Mouse (Mus musculus) embryo, embryonic 11 days (tissue): ENCODE data around the gene Calhm3.
"Not testable (repeated sequence)": the region's sequence is repeated elsewhere in the genome, so short reads cannot be mapped to it uniquely, and the experiment has no call there.

Source experiments
- DNase-seq: peaks from one replicate; pipeline ENCODE4 v3.0.0-alpha.2; 2015

Gene Calhm3

DNA sequence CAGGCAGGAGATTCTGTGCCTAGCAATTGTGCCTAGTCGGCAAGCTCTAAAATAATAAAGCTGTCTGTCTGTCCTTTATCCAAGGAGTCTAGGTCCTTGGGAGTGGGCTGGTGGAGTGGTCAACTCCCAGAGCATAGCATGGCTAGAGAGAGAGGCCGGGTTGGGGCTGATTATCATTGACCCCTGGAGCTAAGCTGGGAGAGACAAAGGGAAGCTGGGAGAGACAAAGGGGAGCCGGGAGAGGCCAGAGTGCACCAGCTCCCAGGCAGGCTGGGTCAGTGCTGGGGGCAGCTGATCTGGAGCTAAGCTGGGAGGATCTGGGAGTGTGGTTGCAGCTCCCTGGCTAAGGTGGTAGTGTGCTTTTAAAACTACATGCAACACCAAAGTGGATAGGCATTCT lies 9.2 kb upstream of the Calhm3 start:
- DNase-seq: no peak

DNA sequence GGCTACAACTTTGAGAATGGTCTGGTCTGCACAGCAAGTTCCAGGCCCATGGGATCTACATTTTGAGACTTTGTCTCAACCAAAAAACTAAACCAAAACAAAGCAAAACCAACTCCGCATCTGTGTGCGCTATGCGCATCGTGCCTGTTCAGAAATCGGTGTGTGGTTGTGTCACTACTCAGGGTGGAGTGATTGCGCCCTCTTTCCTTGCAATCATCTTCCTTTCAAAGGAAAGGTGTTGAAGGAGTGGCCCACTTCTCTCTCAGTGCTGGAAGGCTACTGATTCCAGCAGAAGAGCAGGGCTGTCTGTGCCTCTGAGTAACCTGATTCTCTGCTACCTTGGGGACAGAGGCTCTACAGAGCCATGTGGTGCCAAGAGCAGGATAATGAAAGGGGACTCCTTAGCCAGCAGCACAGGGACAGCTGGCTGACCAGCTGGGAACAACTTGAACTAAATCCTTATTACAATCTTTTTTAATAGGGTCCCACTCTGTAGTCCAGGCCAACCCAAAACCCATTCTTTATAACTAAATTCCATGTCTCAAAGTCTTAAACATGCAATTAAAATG lies 5.7 kb upstream of the Calhm3 start:
- no peak for DNase-seq

GRCm38 (mm10) chr19:47161669-47162068 lies 4.1 kb upstream of the Calhm3 start:
- DNase-seq: no peak

GRCm38 (mm10) chr19:47153767-47154166 lies 3.8 kb downstream of the Calhm3 start:
- no peak for DNase-seq

DNA sequence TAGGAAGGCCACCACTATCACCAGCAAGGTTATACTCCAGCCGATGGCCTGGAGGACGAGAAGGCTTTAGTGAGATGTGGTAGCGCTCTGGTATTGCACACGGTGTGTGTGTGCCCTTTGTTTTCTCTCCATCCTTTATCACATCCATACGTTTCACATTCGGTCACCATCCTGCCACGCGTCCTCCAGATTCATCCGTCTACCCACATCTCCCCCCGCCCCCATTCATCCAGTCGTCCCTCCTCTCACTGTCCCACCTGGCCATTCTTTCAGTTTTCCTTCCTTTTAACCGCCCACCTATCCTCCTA lies 5.5 kb downstream of the Calhm3 start:
- DNase-seq: no peak

- peak; percentile 40 for DNase-seq
These were observed 6.1 kb downstream of the Calhm3 start for GRCm38 (mm10) chr19:47151332-47152061.

GRCm38 (mm10) chr19:47149854-47150253 lies 7.7 kb downstream of the Calhm3 start:
- DNase-seq: peak; percentile 34

- no peak for DNase-seq
These were observed 9.2 kb downstream of the Calhm3 start for GRCm38 (mm10) chr19:47148267-47148847.

DNA sequence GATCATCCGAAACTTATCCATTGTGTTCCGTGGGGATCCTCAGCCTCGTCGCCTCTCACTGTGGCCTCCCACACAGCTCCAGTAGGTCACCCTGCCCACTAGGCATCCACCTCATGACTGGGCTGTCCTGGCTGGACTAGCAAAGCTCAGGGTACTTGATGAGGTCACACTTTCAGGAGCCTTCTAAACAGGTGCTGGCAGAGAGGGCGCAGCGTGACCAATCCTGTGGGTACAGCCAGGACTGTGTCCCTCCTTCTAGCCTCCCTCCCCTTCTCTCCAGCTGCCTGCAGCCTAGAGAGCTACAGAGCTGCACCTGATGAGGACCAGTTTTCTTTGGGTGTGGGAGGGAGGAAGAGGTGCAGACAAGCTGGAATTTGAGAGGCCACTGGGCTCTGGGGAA lies 13.4 kb downstream of the Calhm3 start, which contains the start of gene Calhm1:
Gene Calhm1, minus strand, starts transcription at position 101 of the 400 bp plus-strand sequence.
- no peak for DNase-seq

DNA sequence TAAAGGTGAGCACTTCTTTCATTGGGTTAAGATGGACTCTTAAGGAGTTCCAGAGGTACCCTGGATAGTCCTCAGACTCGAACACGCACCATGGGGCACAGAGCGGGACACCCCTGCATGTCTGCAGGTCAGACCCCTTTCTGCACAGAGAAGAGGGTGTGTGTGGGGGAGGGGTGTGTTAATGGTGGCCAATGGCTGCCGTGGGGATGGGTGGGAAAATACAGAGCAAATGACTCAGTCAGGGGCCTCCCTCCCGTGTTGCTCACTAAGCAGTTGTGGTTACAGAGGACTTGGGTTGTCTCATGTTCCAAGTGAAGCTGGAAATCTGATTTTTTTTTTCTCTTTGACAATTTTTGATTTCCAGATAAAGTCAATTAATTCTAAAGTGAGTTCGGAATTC lies 15.1 kb downstream of the Calhm3 start:
- DNase-seq: no peak

DNA sequence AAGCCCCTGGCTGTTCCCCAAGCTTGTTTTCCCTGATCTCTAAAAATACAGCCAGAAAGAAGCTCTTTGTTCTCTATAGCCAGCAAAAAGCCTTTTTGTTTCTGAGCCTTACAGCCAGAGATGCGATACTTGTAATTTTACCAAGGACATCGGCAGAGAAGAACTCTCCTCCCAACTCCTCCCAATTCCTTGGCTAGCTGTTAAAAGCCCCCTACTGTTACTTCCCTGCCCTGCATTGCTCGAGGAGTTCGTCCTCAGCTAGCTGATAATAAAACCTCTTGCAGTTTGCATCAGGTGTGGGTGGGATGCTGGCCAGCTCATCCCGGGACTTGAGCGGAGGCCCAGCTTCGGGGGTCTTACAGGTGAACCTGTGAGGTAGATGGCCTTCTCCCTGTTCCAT lies 18.0 kb downstream of the Calhm3 start:
- DNase-seq: not testable (repeated sequence)

GRCm38 (mm10) chr19:47137771-47138421 lies 19.7 kb downstream of the Calhm3 start, which contains the start of gene Calhm2:
TSS of gene Calhm2 (minus strand) at chr19:47138294.
- DNase-seq: peak; percentile 60

- peak; percentile 18 for DNase-seq
These were observed 20.4 kb downstream of the Calhm3 start for GRCm38 (mm10) chr19:47137051-47137581.

- no peak for DNase-seq
These were observed 21.4 kb downstream of the Calhm3 start for GRCm38 (mm10) chr19:47136170-47136569.

- DNase-seq: no peak
These were observed 22.0 kb downstream of the Calhm3 start for GRCm38 (mm10) chr19:47135568-47135967.

DNA sequence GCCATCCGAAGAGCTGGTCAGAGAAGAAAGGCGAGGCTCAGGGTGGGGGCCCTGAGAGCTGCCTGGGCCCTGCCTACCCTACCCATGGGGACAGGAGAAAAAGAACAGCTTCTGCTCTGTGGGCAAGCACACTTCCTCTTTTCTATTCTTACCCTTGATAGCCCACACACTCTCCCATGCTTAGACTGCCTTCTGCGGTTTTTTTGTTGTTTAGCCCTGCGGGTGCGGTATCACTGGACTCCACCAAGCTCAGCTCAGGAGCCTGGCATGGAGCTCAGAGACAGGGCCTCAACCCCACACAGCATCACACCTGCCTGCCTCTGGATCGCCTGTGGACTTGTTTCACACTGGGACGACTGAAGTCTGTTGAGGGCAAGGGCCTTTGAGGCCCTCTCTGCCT lies 24.4 kb downstream of the Calhm3 start:
- no peak for DNase-seq

GRCm38 (mm10) chr19:47130551-47131125 lies 26.9 kb downstream of the Calhm3 start:
- no peak for DNase-seq

DNA sequence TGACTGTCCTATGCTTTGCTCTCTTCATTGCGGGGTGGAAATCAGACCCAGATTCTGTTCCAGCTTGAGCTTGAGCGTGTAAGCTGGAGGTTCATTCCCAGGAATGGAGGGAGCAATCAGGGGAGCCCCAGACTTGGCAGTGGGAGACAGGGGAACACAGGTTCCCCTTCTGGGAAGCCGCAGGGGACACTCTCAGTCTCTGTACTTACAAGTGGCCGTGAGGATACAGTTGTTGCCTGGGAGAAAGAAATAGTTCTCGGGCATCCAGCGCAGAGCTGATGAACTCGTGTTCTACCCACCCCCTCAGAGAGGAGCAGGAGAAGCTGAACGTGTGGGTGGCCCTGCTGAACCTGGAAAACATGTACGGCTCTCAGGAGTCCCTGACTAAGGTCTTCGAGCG lies 28.7 kb downstream of the Calhm3 start:
- DNase-seq: no peak

GRCm38 (mm10) chr19:47128164-47128563 lies 29.4 kb downstream of the Calhm3 start:
- no peak for DNase-seq

- DNase-seq: peak; percentile 50
These were observed 34.8 kb downstream of the Calhm3 start for GRCm38 (mm10) chr19:47122802-47123201.

DNA sequence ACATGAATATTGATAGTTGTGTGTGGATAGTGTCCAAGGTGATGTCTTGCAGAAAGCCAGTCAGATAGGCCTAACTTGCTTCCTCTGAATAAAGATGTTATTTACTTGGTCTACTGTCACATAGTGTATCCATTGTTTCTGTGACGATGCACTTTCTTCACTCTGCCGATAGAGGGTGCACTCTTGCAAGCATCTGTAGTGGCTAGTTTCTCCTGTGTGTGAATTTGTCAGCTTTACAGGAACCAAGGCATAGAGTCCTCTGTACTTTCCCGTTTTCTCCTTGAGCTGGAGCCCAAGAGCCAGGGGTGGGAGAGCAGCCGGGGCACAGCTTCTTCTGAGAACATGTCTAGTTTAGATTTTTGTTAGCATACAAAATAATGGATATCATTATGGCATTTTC lies 36.5 kb downstream of the Calhm3 start:
- DNase-seq: peak; percentile 62

DNA sequence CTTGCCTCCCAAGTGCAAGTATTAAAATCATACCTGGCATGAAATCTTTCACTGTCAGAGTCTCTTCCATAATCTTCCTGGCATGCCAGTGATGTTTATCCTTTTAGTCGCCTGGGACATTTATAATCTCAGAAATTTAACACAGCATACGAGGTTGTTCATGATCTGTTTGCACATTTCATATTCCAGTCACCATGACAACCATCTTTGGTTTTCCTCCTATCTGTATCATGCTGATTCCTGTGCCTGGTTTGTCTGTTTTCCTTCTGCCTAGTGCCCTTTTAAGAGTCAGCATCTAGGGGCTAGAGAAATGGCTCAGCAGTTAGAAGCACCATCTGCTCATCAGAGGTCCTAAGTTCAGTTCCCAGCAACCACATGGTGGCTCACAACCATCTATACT lies 38.9 kb downstream of the Calhm3 start:
- no peak for DNase-seq

DNA sequence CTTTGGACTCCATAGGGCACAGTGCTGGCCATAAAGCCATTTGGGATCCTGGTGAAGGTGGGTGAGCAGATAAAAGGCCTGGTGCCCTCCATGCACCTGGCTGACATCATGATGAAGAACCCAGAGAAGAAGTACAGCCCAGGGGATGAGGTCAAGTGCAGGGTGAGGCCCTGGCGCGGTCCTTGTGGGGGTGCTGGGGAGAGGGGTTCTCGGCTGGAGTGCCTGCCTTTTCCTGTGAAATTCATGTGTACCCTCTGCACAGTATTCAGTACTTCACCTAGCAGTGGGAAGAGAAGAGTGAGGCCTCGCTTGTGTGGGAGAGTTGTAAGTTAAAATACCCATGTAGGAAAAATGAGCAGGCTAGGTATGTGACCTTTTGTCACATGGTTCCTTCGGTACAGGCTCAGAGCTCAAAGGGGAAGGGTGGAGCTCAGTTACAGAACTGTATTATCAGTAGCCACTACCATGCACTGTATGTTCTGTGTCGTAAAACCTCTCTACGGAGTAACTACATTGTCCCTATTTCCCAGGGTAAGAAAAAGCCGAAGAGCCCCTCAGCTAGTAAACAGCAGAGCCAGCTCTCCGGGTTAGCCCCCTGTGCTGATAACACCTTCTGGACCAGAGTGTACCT lies 52.8 kb downstream of the Calhm3 start:
- DNase-seq: no peak
